8 mouse cellular contexts compared by ENCODE assay signal in genomic region chr19:34662740-34663139, GRCm38 (mm10). TPM values are rescaled to one million over a fixed set of nuclear protein-coding genes. Genes with fewer than 3 reads are reported as not detected.
DNase-seq lines count a peak whose midpoint lies in the region; ATAC-seq and TF ChIP-seq lines count a peak whose summit lies in the region.

No protein-coding gene starts in this region.

- H3K9ac ChIP-seq in forebrain, embryonic 11.5 days (ENCODE audit: low read length), result no peak overlapping the region
- no peak overlapping the region for H3K9ac ChIP-seq in limb, embryonic 12.5 days (replicated peaks)
- 0 out of 2 replicates have a peak overlapping the region, but pooled peaks have one; percentile 21 for H3K9ac ChIP-seq in heart, embryonic 16.5 days (ENCODE audit: low read length)
- H3K9ac ChIP-seq in midbrain, embryonic 16.5 days (ENCODE audit: low read depth, low read length), result no peak overlapping the region

- H3K9me3 ChIP-seq in forebrain, embryonic 10.5 days, result no peaks in the 10 kb centered on the region
- no peaks in the 10 kb centered on the region for H3K9me3 ChIP-seq in forebrain, embryonic 11.5 days (ENCODE audit: control insufficient read depth, low read length)
- H3K9me3 ChIP-seq in limb, embryonic 12.5 days, result no peaks in the 10 kb centered on the region
- H3K9me3 ChIP-seq in limb, embryonic 10.5 days (replicated peaks), result no peaks in the 10 kb centered on the region
- H3K9me3 ChIP-seq in heart, embryonic 16.5 days (replicated peaks; ENCODE audit: control insufficient read depth, low read length), result no peaks in the 10 kb centered on the region
- H3K9me3 ChIP-seq in midbrain, embryonic 16.5 days (replicated peaks; ENCODE audit: control insufficient read depth, low read length, poor library complexity, severe bottlenecking), result no peaks in the 10 kb centered on the region

- ATAC-seq in forebrain, embryonic 11.5 days (replicated peaks; ENCODE audit: low FRiP score), result no peak
- ATAC-seq in limb, embryonic 12.5 days (ENCODE audit: insufficient number of reproducible peaks, insufficient read depth, low FRiP score, low TSS enrichment, low read depth), result peak; percentile 18; the same call in 1 of the 2 replicates
- no peak for ATAC-seq in heart, embryonic 16.5 days (replicated peaks; ENCODE audit: extremely low read depth, insufficient read depth, low FRiP score)
- ATAC-seq in midbrain, embryonic 16.5 days, result 0 out of 2 replicates have a peak, but pooled peaks have one; percentile 2

- H3K36me3 ChIP-seq in forebrain, embryonic 10.5 days (replicated peaks), result no peaks in the 10 kb centered on the region
- no peaks in the 10 kb centered on the region for H3K36me3 ChIP-seq in forebrain, embryonic 11.5 days (ENCODE audit: control insufficient read depth, insufficient read depth, low read length)
- no peaks in the 10 kb centered on the region for H3K36me3 ChIP-seq in limb, embryonic 12.5 days
- H3K36me3 ChIP-seq in limb, embryonic 10.5 days, result no peaks in the 10 kb centered on the region
- H3K36me3 ChIP-seq in heart, embryonic 16.5 days (ENCODE audit: control insufficient read depth, insufficient read depth), result no peaks in the 10 kb centered on the region
- no peaks in the 10 kb centered on the region for H3K36me3 ChIP-seq in midbrain, embryonic 16.5 days (ENCODE audit: control insufficient read depth, insufficient read depth, low read length)

- peaks cover 6% of the 10 kb centered on the region for H3K4me1 ChIP-seq in forebrain, embryonic 10.5 days
- no peaks in the 10 kb centered on the region for H3K4me1 ChIP-seq in forebrain, embryonic 11.5 days (replicated peaks; ENCODE audit: control insufficient read depth, insufficient read depth, low read length)
- no peaks in the 10 kb centered on the region for H3K4me1 ChIP-seq in limb, embryonic 12.5 days (replicated peaks)
- 0 out of 2 replicates have a peak, but pooled peaks cover 2% of the 10 kb centered on the region for H3K4me1 ChIP-seq in limb, embryonic 10.5 days
- H3K4me1 ChIP-seq in heart, embryonic 16.5 days (ENCODE audit: control insufficient read depth, insufficient read depth, low read length), result 0 out of 2 replicates have a peak, but pooled peaks cover 4% of the 10 kb centered on the region
- H3K4me1 ChIP-seq in midbrain, embryonic 16.5 days (ENCODE audit: control insufficient read depth, insufficient read depth, low read length), result no peaks in the 10 kb centered on the region

- intact Hi-C loops in left cerebral cortex, postnatal 25 days (cut with DNase I), result loop anchor here (5.0 to 10.0 kb wide), 3 partner anchors 262 to 418 kb away; partner anchors contain the start of gene Kif20b

- H3K4me2 ChIP-seq in forebrain, embryonic 11.5 days (ENCODE audit: low read depth, low read length, severe bottlenecking), result no peak overlapping the region
- 0 out of 2 replicates have a peak overlapping the region, but pooled peaks have one; percentile 54 for H3K4me2 ChIP-seq in limb, embryonic 12.5 days
- peak overlapping the region; percentile 72 for H3K4me2 ChIP-seq in heart, embryonic 16.5 days (ENCODE audit: low read depth, low read length)
- H3K4me2 ChIP-seq in midbrain, embryonic 16.5 days (ENCODE audit: low read length), result no peak overlapping the region

- no peak overlapping the region for H3K27ac ChIP-seq in forebrain, embryonic 10.5 days
- no peak overlapping the region for H3K27ac ChIP-seq in forebrain, embryonic 11.5 days (ENCODE audit: low read depth, low read length)
- H3K27ac ChIP-seq in limb, embryonic 12.5 days, result no peak overlapping the region
- H3K27ac ChIP-seq in limb, embryonic 10.5 days, result no peak overlapping the region
- peak overlapping the region; percentile 65 for H3K27ac ChIP-seq in heart, embryonic 16.5 days (ENCODE audit: low read length)
- no peak overlapping the region for H3K27ac ChIP-seq in midbrain, embryonic 16.5 days (ENCODE audit: low read length)
- H3K27ac ChIP-seq in layer of hippocampus, adult 2 months, result no peak overlapping the region

- WGBS in forebrain, embryonic 10.5 days, result 53% methylated on average over 5 of the region's 5 CpGs
- WGBS in forebrain, embryonic 11.5 days, result 58% methylated on average over 5 of the region's 5 CpGs
- 51% methylated on average over 5 of the region's 5 CpGs for WGBS in limb, embryonic 12.5 days
- WGBS in limb, embryonic 10.5 days, result 45% methylated on average over 5 of the region's 5 CpGs
- 45% methylated on average over 5 of the region's 5 CpGs for WGBS in heart, embryonic 16.5 days
- WGBS in midbrain, embryonic 16.5 days, result 56% methylated on average over 5 of the region's 5 CpGs

- H3K4me3 ChIP-seq in forebrain, embryonic 10.5 days, result 0 out of 2 replicates have a peak overlapping the region, but pooled peaks have one; percentile 43
- no peak overlapping the region for H3K4me3 ChIP-seq in forebrain, embryonic 11.5 days (ENCODE audit: low read depth, low read length)
- H3K4me3 ChIP-seq in limb, embryonic 12.5 days (replicated peaks), result no peak overlapping the region
- H3K4me3 ChIP-seq in limb, embryonic 10.5 days, result no peak overlapping the region
- no peak overlapping the region for H3K4me3 ChIP-seq in heart, embryonic 16.5 days (ENCODE audit: low read length)
- no peak overlapping the region for H3K4me3 ChIP-seq in midbrain, embryonic 16.5 days (ENCODE audit: low read depth, low read length)
- H3K4me3 ChIP-seq in layer of hippocampus, adult 2 months, result no peak overlapping the region

- no peak for TF ChIP-seq CTCF in layer of hippocampus, adult 2 months (conservative IDR thresholded peaks at IDR 0.05)

- DNase-seq in forebrain, embryonic 10.5 days (ENCODE audit: extremely low spot score, low spot score), result no peak
- no peak for DNase-seq in forebrain, embryonic 11.5 days (ENCODE audit: low spot score)
- no peak for DNase-seq in limb, embryonic 10.5 days (ENCODE audit: low spot score)
- DNase-seq in layer of hippocampus, adult 2 months (ENCODE audit: low spot score in 2 of 2), result no peak
- DNase-seq in left cerebral cortex, postnatal 25 days (ENCODE audit: low spot score in 2 of 2), result no peak

- no peaks in the 10 kb centered on the region for H3K27me3 ChIP-seq in forebrain, embryonic 10.5 days (ENCODE audit: poor library complexity, severe bottlenecking)
- H3K27me3 ChIP-seq in forebrain, embryonic 11.5 days (ENCODE audit: control insufficient read depth, insufficient read depth, low read length), result no peaks in the 10 kb centered on the region
- no peaks in the 10 kb centered on the region for H3K27me3 ChIP-seq in limb, embryonic 12.5 days
- H3K27me3 ChIP-seq in limb, embryonic 10.5 days (ENCODE audit: low read depth, poor library complexity, severe bottlenecking), result no peaks in the 10 kb centered on the region
- no peaks in the 10 kb centered on the region for H3K27me3 ChIP-seq in heart, embryonic 16.5 days (ENCODE audit: control insufficient read depth, insufficient read depth, low read length)
- no peaks in the 10 kb centered on the region for H3K27me3 ChIP-seq in midbrain, embryonic 16.5 days (ENCODE audit: control insufficient read depth, insufficient read depth, low read depth, low read length)

RNA-seq across cellular contexts. Expression of gene Ifit1, which starts 22.1 kb away (rescaled TPM):
- 0.11 TPM in 1 of 2 replicates, not detected in the other for polyA plus RNA-seq in forebrain, embryonic 10.5 days (2016; fragmentation: Nextera tagmentation; extraction: Ambion mirVana)
- polyA plus RNA-seq in forebrain, embryonic 11.5 days (2014; fragmentation: Nextera tagmentation; extraction: Ambion mirVana), result 0.20 TPM in 1 of 2 replicates, not detected in the other
- 0.39 and 0.60 TPM in 2 replicates for polyA plus RNA-seq in limb, embryonic 12.5 days (2016; fragmentation: Nextera tagmentation; extraction: Ambion mirVana)
- not detected in 2 replicates for polyA plus RNA-seq in limb, embryonic 10.5 days (2016; fragmentation: Nextera tagmentation; extraction: Ambion mirVana)
- 1.3 and 3.0 TPM in 2 replicates for polyA plus RNA-seq in heart, embryonic 16.5 days (2015; fragmentation: Nextera tagmentation; extraction: Ambion mirVana)
- 0.29 and 0.35 TPM in 2 replicates for polyA plus RNA-seq in midbrain, embryonic 16.5 days (2015; fragmentation: Nextera tagmentation; extraction: Ambion mirVana)
- total RNA-seq in layer of hippocampus, adult 2 months (2021), result 1 to 10 TPM in 1 of 2 experiments, under 1 TPM in 1; 0.59 to 1.2 TPM
- under 1 TPM; 0.69 to 0.73 TPM for total RNA-seq in left cerebral cortex, postnatal 25 days (2021)

RNA-seq across cellular contexts. Expression of gene Ifit1bl2, which starts 22.2 kb away (rescaled TPM):
- not detected in 2 replicates for polyA plus RNA-seq in forebrain, embryonic 10.5 days (2016; fragmentation: Nextera tagmentation; extraction: Ambion mirVana)
- 0.09 TPM in 1 of 2 replicates, not detected in the other for polyA plus RNA-seq in forebrain, embryonic 11.5 days (2014; fragmentation: Nextera tagmentation; extraction: Ambion mirVana)
- 0.14 and 0.18 TPM in 2 replicates for polyA plus RNA-seq in limb, embryonic 12.5 days (2016; fragmentation: Nextera tagmentation; extraction: Ambion mirVana)
- not detected in 2 replicates for polyA plus RNA-seq in limb, embryonic 10.5 days (2016; fragmentation: Nextera tagmentation; extraction: Ambion mirVana)
- 1.3 and 1.6 TPM in 2 replicates for polyA plus RNA-seq in heart, embryonic 16.5 days (2015; fragmentation: Nextera tagmentation; extraction: Ambion mirVana)
- 0.46 and 0.51 TPM in 2 replicates for polyA plus RNA-seq in midbrain, embryonic 16.5 days (2015; fragmentation: Nextera tagmentation; extraction: Ambion mirVana)
- total RNA-seq in layer of hippocampus, adult 2 months (2021), result under 1 TPM; 0.27 to 0.38 TPM
- total RNA-seq in left cerebral cortex, postnatal 25 days (2021), result under 1 TPM; 0.46 to 0.60 TPM

RNA-seq across cellular contexts. Expression of gene Ifit3b, which starts 55.0 kb away (rescaled TPM):
- polyA plus RNA-seq in forebrain, embryonic 10.5 days (2016; fragmentation: Nextera tagmentation; extraction: Ambion mirVana), result not detected in 2 replicates
- polyA plus RNA-seq in forebrain, embryonic 11.5 days (2014; fragmentation: Nextera tagmentation; extraction: Ambion mirVana), result 0.21 TPM in 1 of 2 replicates, not detected in the other
- polyA plus RNA-seq in limb, embryonic 12.5 days (2016; fragmentation: Nextera tagmentation; extraction: Ambion mirVana), result 0.67 and 1.1 TPM in 2 replicates
- 0.23 TPM in 1 of 2 replicates, not detected in the other for polyA plus RNA-seq in limb, embryonic 10.5 days (2016; fragmentation: Nextera tagmentation; extraction: Ambion mirVana)
- polyA plus RNA-seq in heart, embryonic 16.5 days (2015; fragmentation: Nextera tagmentation; extraction: Ambion mirVana), result 0.49 and 0.52 TPM in 2 replicates
- polyA plus RNA-seq in midbrain, embryonic 16.5 days (2015; fragmentation: Nextera tagmentation; extraction: Ambion mirVana), result 0.14 and 0.20 TPM in 2 replicates
- total RNA-seq in layer of hippocampus, adult 2 months (2021), result 1 to 10 TPM; 1.0 to 1.7 TPM
- 1 to 10 TPM; 1.9 to 2.0 TPM for total RNA-seq in left cerebral cortex, postnatal 25 days (2021)

Comparison
In these comparisons a context has a peak if more than half of its experiments do, and no peak if none do; other contexts are left out.
1. ATAC-seq: peak in limb, embryonic 12.5 days (single experiment) and midbrain, embryonic 16.5 days (single experiment); none in forebrain, embryonic 11.5 days (single experiment) and heart, embryonic 16.5 days (single experiment).
2. H3K4me2 ChIP-seq: peak in limb, embryonic 12.5 days (single experiment) and heart, embryonic 16.5 days (single experiment); none in forebrain, embryonic 11.5 days (single experiment) and midbrain, embryonic 16.5 days (single experiment).